Mouse (Mus musculus): ENCODE data around the gene Zfp384. TPM values are rescaled to one million over a fixed set of nuclear protein-coding genes. Genes with fewer than 3 reads are reported as not detected.

Zfp384 gene
- total RNA-seq, 2 experiments from 2014 or later, result 50.0 to 50.9 TPM

DNA sequence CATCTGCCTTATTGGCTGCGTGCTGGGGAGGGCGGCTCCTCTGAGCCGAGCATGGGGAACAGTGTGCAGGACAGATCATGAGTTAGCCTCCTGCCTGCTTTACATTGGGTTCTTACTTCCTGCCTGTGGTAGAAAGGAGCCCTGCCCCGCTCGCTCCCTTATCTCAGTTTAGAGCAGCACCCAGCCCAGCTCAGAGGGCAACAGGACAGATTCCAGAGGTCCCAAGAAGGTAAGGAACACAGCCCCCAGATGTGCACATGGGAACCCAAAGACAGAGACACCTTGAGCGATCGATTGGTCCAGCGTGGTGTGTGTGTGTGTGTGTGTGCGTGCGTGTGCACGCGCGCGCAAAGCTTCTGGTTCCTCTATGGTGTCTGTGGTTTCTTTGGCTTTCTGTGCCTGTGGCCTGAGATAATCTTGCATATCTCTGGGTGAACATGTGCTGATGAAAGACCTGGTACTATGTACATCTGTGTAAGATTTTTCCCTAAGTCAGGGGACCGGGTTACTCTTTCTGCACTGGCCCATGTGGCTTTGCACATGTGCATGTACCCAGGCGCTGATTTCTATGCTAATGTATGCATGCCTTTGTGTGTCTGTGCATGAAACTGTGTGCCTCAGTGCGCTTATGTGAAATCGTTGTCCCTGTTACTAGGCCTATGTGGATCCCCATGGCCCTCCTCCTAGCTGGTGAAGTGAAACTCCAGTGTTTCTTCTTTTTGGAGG, 62.4 kb downstream of the Zfp384 start:
- peak overlapping the region; percentile 75 for H3K27ac ChIP-seq
- no peak for DNase-seq (ENCODE audit: low spot score in 2 of 2)
- no peak for TF ChIP-seq CTCF (conservative IDR thresholded peaks at IDR 0.05)
- no peak overlapping the region for H3K4me3 ChIP-seq

DNA sequence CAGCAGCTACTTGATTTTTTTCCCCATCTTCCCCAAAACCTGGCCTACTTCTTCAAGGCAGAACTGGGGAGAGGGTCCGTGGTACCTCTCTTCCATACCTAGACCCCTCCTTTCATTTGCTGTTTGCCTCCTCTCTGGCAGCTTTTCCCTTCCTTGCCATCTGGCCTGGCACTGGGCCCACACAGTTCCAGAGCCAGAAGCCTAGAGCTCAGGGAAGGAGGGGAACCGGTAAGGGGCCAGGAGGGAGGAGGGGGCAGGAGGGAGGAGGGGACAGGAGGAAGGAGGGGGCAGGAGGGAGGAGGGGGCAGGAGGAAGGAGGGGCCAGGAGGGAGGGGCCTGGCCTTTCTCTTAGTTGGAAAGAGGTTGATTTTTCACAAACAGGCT, 62.9 kb downstream of the Zfp384 start:
- DNase-seq (ENCODE audit: low spot score in 2 of 2), result peak; percentile 70 to 79
- H3K27ac ChIP-seq, result peak overlapping the region; percentile 75
- no peak overlapping the region for H3K4me3 ChIP-seq
- TF ChIP-seq CTCF (conservative IDR thresholded peaks at IDR 0.05), result no peak

DNA sequence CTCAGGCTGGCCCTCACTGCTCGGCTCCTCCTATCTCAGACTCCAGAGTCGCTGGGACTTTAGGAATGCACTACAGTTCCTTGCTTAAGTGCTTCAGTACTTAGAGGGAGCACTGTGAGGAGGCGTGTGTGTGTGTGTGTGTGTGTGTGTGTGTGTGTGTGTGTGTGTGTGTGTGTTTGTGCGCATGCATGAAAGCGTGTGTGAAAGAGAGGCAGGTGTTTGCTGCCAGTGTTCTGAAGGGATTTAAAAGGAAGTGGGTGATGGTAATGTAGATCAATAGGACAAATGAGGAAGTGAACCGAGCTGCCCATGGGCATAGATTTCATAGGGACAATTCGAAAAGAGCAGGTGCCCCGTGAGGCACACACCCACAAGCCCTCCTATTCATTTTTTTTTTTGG, 64.9 kb downstream of the Zfp384 start:
- TF ChIP-seq CTCF (conservative IDR thresholded peaks at IDR 0.05), result no peak
- no peak overlapping the region for H3K27ac ChIP-seq
- DNase-seq (ENCODE audit: low spot score in 2 of 2), result no peak
- no peak overlapping the region for H3K4me3 ChIP-seq

DNA sequence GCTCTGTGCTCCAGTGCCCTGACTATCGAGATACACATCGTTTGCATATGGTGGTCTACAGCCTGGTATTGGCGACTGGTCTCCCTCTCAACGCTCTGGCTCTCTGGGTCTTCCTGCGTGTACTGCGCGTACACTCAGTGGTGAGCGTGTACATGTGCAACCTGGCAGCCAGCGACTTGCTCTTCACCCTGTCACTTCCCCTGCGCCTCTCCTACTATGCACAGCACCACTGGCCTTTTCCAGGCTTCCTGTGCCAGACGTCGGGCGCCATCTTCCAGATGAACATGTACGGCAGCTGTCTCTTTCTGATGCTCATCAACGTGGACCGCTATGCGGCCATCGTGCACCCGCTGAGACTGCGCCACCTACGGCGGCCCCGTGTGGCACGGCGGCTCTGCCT, 72.4 kb downstream of the Zfp384 start:
- peak overlapping the region; percentile 47 for H3K4me3 ChIP-seq
- no peak for TF ChIP-seq CTCF (conservative IDR thresholded peaks at IDR 0.05)
- H3K27ac ChIP-seq, result peak overlapping the region; percentile 74
- DNase-seq (ENCODE audit: low spot score in 2 of 2), result no peak

DNA sequence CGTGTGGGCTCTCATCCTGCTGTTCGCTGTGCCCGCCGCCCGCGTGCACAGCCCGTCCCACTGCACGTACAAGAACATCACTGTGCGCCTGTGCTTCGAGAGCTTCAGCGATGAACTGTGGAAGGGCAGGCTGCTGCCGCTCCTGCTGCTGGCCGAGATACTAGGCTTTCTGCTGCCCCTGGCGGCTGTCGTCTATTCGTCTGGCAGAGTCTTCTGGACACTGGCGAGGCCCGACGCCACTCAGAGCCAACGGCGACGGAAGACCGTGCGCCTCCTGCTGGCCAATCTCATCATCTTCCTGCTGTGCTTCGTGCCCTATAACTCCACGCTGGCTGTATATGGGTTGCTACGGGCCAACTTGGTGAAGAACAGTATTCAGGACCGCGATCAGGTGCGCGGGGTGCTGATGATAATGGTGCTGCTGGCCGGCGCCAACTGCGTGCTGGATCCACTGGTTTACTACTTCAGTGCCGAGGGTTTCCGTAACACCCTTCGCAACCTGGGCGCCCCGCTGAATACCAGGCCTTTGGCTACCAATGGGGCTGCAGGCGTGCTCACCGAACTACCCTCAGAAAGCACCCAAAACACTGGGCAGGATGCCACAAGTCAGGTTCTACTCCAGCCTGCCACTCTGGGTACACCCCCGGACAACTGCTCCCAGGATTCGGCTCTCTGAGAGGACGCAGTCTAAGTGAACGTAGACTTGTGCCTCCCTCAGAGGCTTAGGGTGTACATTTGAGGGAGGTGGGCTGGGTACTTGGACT, 73.0 kb downstream of the Zfp384 start:
- TF ChIP-seq CTCF (conservative IDR thresholded peaks at IDR 0.05), result peak; percentile 90
- H3K4me3 ChIP-seq, result peak overlapping the region; percentile 47
- peak overlapping the region; percentile 74 for H3K27ac ChIP-seq
- peak; percentile 78 to 85 for DNase-seq (ENCODE audit: low spot score in 2 of 2)

DNA sequence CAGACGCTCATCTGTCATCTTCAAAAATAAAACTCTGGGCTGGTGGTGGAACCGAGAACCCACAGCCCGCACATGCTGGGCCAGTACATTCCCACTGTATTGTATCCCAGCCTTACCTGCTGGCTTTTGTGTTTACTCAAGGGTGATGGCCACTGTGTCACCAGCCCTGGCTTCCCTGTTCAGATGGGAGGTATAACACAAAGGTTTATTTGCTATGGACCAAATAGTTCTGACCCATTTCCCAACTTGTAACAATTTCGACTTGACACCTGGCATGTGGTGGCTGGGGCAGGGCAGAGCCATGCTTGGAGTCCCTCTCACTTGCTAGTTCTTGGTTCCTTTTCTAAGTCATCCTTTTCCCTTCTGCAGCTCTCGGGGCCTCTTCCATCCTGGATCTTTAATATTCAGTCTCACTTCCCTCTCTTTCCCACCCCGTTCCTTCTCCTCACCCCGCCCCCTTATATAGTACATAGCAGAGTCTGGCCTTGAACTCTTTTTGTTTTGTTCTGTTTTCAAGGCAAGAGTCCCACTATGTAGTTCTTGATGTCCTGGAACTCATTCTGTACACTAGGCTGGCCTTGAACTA, 73.9 kb downstream of the Zfp384 start:
- Histone ChIP-seq H3K4me3 (no peak overlapping the region), H3K27ac (peak overlapping the region; percentile 74; the same call in 1 of the 2 replicates)
- no peak for TF ChIP-seq CTCF (conservative IDR thresholded peaks at IDR 0.05)
- DNase-seq (ENCODE audit: low spot score in 2 of 2), result no peak

DNA sequence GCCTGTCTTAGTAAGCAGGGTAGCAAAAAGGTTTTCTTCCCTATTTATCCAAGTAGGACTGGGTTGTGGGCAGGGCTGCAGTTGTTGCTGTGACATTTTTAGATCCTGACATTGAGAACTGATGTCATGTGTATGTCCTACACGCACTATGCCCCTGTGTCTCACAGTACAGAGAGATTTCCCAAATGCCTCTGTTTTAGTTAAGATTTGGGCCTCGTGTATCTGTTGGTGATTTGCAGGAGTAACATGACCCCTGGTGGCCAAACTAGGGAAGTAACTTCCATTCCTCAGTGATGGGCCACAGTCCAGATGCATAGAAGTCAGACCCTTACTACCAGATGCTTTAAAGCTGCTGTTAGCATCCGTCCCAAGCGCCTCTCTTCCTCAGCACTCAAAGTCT, 75.5 kb downstream of the Zfp384 start:
- peak; percentile 66 to 68 for DNase-seq (ENCODE audit: low spot score in 2 of 2)
- H3K27ac ChIP-seq, result peak overlapping the region; percentile 36; the same call in 1 of the 2 replicates
- peak; percentile 92 for TF ChIP-seq CTCF (conservative IDR thresholded peaks at IDR 0.05)
- H3K4me3 ChIP-seq, result no peak overlapping the region

Other genes with a start within 250 kb of the Zfp384 start
- gene Eno2, start 239.5 kb upstream of the Zfp384 start, total RNA-seq (2021), result 1,000 to 10,000 TPM in 1 of 2 experiments, 100 to 1,000 TPM in 1; 981 to 1,025 TPM
- gene Lrrc23, start 229.4 kb upstream of the Zfp384 start, total RNA-seq (2021), result 1 to 10 TPM; 1.4 to 1.6 TPM
- 1 to 10 TPM; 3.4 to 4.6 TPM for gene Spsb2, start 200.5 kb upstream of the Zfp384 start, total RNA-seq (2021)
- gene Tpi1, start 194.8 kb upstream of the Zfp384 start, total RNA-seq (2021), result 100 to 1,000 TPM; 713 to 768 TPM
- 100 to 1,000 TPM; 185 to 198 TPM for gene Usp5, start 179.7 kb upstream of the Zfp384 start, total RNA-seq (2021)
- gene Cdca3, start 179.6 kb upstream of the Zfp384 start, total RNA-seq (2021), result 1 to 10 TPM in 1 of 2 experiments, under 1 TPM in 1; 0.47 to 1.3 TPM
- under 1 TPM in 1 of 2 experiments, not detected in 1; 0.20 TPM for gene Gnb3, start 168.9 kb upstream of the Zfp384 start, total RNA-seq (2021)
- 10 to 100 TPM; 33.7 to 36.7 TPM for gene P3h3, start 151.4 kb upstream of the Zfp384 start, total RNA-seq (2021)
- gene Gpr162, start 145.2 kb upstream of the Zfp384 start, total RNA-seq (2021), result 100 to 1,000 TPM; 181 to 199 TPM
- gene Cd4, start 120.9 kb upstream of the Zfp384 start, total RNA-seq (2021), result under 1 TPM; 0.18 to 0.47 TPM
- 1 to 10 TPM; 1.3 to 1.7 TPM for gene Lag3, start 97.4 kb upstream of the Zfp384 start, total RNA-seq (2021)
- 1,000 to 10,000 TPM in 1 of 2 experiments, 100 to 1,000 TPM in 1; 991 to 1,057 TPM for gene Ptms, start 89.0 kb upstream of the Zfp384 start, total RNA-seq (2021)
- 100 to 1,000 TPM; 627 to 642 TPM for gene Mlf2, start 77.8 kb upstream of the Zfp384 start, total RNA-seq (2021)
- gene Cops7a, start 43.6 kb upstream of the Zfp384 start, total RNA-seq (2021), result 100 to 1,000 TPM; 136 to 151 TPM
- gene Pianp, start 12.5 kb upstream of the Zfp384 start, total RNA-seq (2021), result 100 to 1,000 TPM; 163 to 181 TPM
- gene Ing4, start 30.6 kb downstream of the Zfp384 start, total RNA-seq (2021), result 10 to 100 TPM; 60.1 to 63.2 TPM
- gene Acrbp, start 40.5 kb downstream of the Zfp384 start, total RNA-seq (2021), result 10 to 100 TPM; 15.9 to 19.2 TPM
- 1 to 10 TPM in 1 of 2 experiments, under 1 TPM in 1; 0.61 to 1.1 TPM for gene Lpar5, start 58.8 kb downstream of the Zfp384 start, total RNA-seq (2021)
- gene Chd4, start 86.8 kb downstream of the Zfp384 start, total RNA-seq (2021), result 100 to 1,000 TPM; 176 to 185 TPM
- gene Nop2, start 122.8 kb downstream of the Zfp384 start, total RNA-seq (2021), result 10 to 100 TPM; 30.8 to 31.7 TPM
- 10 to 100 TPM; 69.9 to 71.9 TPM for gene Iffo1, start 136.1 kb downstream of the Zfp384 start, total RNA-seq (2021)
- 1,000 to 10,000 TPM; 2,438 to 2,531 TPM for gene Gapdh, start 157.3 kb downstream of the Zfp384 start, total RNA-seq (2021)
- 10 to 100 TPM; 24.3 to 28.5 TPM for gene Ncapd2, start 182.6 kb downstream of the Zfp384 start, total RNA-seq (2021)
- gene Mrpl51, start 182.7 kb downstream of the Zfp384 start, total RNA-seq (2021), result 10 to 100 TPM; 70.8 to 75.3 TPM
- 10 to 100 TPM; 83.5 to 83.6 TPM for gene Vamp1, start 206.4 kb downstream of the Zfp384 start, total RNA-seq (2021)
- 1 to 10 TPM; 3.2 to 4.2 TPM for gene Tapbpl, start 222.7 kb downstream of the Zfp384 start, total RNA-seq (2021)
- not detected for gene Cd27, start 227.9 kb downstream of the Zfp384 start, total RNA-seq (2021)